Mouse (Mus musculus): ENCODE data around the gene Ctsl. TPM values are rescaled to one million over a fixed set of nuclear protein-coding genes. Genes with fewer than 3 reads are reported as not detected.

Ctsl gene
- polyA plus RNA-seq, 1 experiment from 2014 or later, result 159 TPM

- no peak overlapping the region for H3K4me3 ChIP-seq
- H3K27ac ChIP-seq (replicated peaks), result no peak overlapping the region
- H3K9me3 ChIP-seq (replicated peaks), result no peaks in the 10 kb centered on the region
- peaks cover 16% of the 10 kb centered on the region for H3K4me1 ChIP-seq
- WGBS, result 97% methylated on average over 5 of the region's 5 CpGs
- no peak for DNase-seq (ENCODE audit: low spot score)
- no peaks in the 10 kb centered on the region for H3K27me3 ChIP-seq (ENCODE audit: low read depth, poor library complexity, severe bottlenecking)
- H3K36me3 ChIP-seq, result peaks cover 63% of the 10 kb centered on the region
Observed at GRCm38 (mm10) chr13:64367615-64368014, 3.1 kb downstream of the Ctsl start.

GRCm38 (mm10) chr13:64365326-64365725 is 5.4 kb downstream of the Ctsl start:
- Histone ChIP-seq H3K27me3 (ENCODE audit: low read depth, poor library complexity, severe bottlenecking) (no peaks in the 10 kb centered on the region), H3K27ac (replicated peaks) (no peak overlapping the region), H3K9me3 (replicated peaks) (no peaks in the 10 kb centered on the region), H3K4me1 (peaks cover 16% of the 10 kb centered on the region), H3K4me3 (no peak overlapping the region), H3K36me3 (peaks cover 71% of the 10 kb centered on the region)
- no peak for DNase-seq (ENCODE audit: low spot score)

- Histone ChIP-seq H3K4me1 (peaks cover 11% of the 10 kb centered on the region), H3K27ac (replicated peaks) (no peak overlapping the region), H3K9me3 (replicated peaks) (no peaks in the 10 kb centered on the region), H3K36me3 (peaks cover 71% of the 10 kb centered on the region), H3K27me3 (ENCODE audit: low read depth, poor library complexity, severe bottlenecking) (no peaks in the 10 kb centered on the region), H3K4me3 (no peak overlapping the region)
- 77% methylated on average over 2 of the region's 2 CpGs for WGBS
- DNase-seq (ENCODE audit: low spot score), result peak; percentile 15
Observed at GRCm38 (mm10) chr13:64364258-64364657, 6.4 kb downstream of the Ctsl start.

DNA sequence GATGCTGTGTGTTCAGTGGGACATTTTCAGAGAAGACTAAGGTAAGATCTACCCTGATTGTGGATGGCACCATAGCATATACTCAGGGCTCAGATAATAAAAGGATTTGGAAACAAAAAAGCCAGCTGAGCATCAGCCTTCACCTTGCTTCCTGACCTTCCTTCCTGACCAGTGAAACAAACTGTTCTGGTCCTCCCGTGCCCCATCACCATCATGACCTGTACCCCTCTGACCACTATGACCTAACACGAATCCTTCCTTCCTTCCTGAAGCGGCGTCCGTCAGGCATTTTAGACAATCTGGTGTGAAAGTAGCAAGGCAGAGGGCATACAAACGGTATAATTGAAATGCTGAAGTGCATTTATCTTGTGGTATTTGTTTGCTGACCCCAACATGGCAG is 8.6 kb downstream of the Ctsl start:
- H3K4me1 ChIP-seq, result no peaks in the 10 kb centered on the region
- no peak overlapping the region for H3K27ac ChIP-seq (replicated peaks)
- no peaks in the 10 kb centered on the region for H3K27me3 ChIP-seq (ENCODE audit: low read depth, poor library complexity, severe bottlenecking)
- 88% methylated on average over 6 of the region's 6 CpGs for WGBS
- peaks cover 53% of the 10 kb centered on the region for H3K36me3 ChIP-seq
- no peak for DNase-seq (ENCODE audit: low spot score)
- no peak overlapping the region for H3K4me3 ChIP-seq
- H3K9me3 ChIP-seq (replicated peaks), result no peaks in the 10 kb centered on the region

DNA sequence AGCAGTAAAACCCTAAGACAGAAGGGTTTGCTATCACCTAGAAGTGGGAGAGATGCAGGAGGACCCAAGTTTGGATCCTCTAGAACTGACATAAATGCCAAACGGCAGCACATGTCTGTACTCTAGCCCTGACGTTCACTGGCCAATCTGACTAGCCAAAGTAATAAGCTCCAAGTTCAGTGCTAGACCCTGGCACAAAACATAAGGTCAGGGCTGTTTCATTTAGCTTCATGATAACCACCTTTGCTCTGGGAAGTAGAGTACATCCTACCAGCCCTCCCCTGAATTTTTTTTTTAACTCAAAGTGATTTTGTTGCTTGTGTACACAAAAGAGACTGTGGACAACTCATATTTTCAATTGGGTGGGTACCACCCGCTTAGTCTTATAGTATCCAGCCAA is 9.7 kb downstream of the Ctsl start:
- Histone ChIP-seq H3K27me3 (ENCODE audit: low read depth, poor library complexity, severe bottlenecking) (no peaks in the 10 kb centered on the region), H3K36me3 (peaks cover 42% of the 10 kb centered on the region), H3K27ac (replicated peaks) (no peak overlapping the region), H3K4me3 (no peak overlapping the region), H3K9me3 (replicated peaks) (no peaks in the 10 kb centered on the region), H3K4me1 (no peaks in the 10 kb centered on the region)
- DNase-seq (ENCODE audit: low spot score), result no peak
- 90% methylated on average over 3 of the region's 3 CpGs for WGBS

- H3K27ac ChIP-seq (replicated peaks), result no peak overlapping the region
Observed at GRCm38 (mm10) chr13:64359702-64360101, 11.0 kb downstream of the Ctsl start.

DNA sequence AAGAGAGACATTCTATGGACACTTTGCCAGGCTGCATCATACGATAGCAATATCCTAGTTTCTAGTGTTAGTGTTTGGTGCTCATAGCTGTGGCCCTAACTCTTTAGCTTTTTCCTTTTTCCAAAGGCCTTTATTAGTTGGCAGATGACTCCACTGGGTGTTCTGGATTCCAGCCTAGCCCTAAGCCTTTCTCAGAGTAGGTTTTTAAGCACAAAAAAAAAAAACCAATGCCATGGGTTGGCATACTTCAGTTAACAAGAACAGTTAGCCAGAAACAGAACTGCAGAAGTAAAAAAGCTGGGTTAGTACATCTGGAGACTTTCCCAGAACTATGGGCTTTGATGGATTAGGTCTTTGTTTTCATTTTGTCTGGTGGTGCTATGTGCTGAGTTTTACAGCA is 12.2 kb downstream of the Ctsl start:
- no peak overlapping the region for H3K27ac ChIP-seq (replicated peaks)
- 92% methylated on average over 1 of the region's 1 CpGs for WGBS
- no peaks in the 10 kb centered on the region for H3K9me3 ChIP-seq (replicated peaks)
- no peak for DNase-seq (ENCODE audit: low spot score)
- peaks cover 16% of the 10 kb centered on the region for H3K36me3 ChIP-seq
- H3K4me1 ChIP-seq, result 0 out of 2 replicates have a peak, but pooled peaks cover 3% of the 10 kb centered on the region
- H3K27me3 ChIP-seq (ENCODE audit: low read depth, poor library complexity, severe bottlenecking), result no peaks in the 10 kb centered on the region
- H3K4me3 ChIP-seq, result no peak overlapping the region

More at GRCm38 (mm10) chr13:64359702-64360101, 11.0 kb downstream of the Ctsl start:
- H3K4me3 ChIP-seq, result no peak overlapping the region
- no peaks in the 10 kb centered on the region for H3K9me3 ChIP-seq (replicated peaks)
- 0 out of 2 replicates have a peak, but pooled peaks cover 3% of the 10 kb centered on the region for H3K4me1 ChIP-seq
- no peaks in the 10 kb centered on the region for H3K27me3 ChIP-seq (ENCODE audit: low read depth, poor library complexity, severe bottlenecking)
- H3K36me3 ChIP-seq, result peaks cover 29% of the 10 kb centered on the region
- WGBS, result 85% methylated on average over 3 of the region's 3 CpGs
- no peak for DNase-seq (ENCODE audit: low spot score)

GRCm38 (mm10) chr13:64357389-64357788 is 13.3 kb downstream of the Ctsl start:
- Histone ChIP-seq H3K36me3 (peaks cover 5% of the 10 kb centered on the region), H3K27ac (replicated peaks) (no peak overlapping the region), H3K27me3 (ENCODE audit: low read depth, poor library complexity, severe bottlenecking) (no peaks in the 10 kb centered on the region), H3K9me3 (replicated peaks) (no peaks in the 10 kb centered on the region), H3K4me3 (no peak overlapping the region), H3K4me1 (0 out of 2 replicates have a peak, but pooled peaks cover 3% of the 10 kb centered on the region)
- no peak for DNase-seq (ENCODE audit: low spot score)
- WGBS, result 80% methylated on average over 5 of the region's 5 CpGs

DNA sequence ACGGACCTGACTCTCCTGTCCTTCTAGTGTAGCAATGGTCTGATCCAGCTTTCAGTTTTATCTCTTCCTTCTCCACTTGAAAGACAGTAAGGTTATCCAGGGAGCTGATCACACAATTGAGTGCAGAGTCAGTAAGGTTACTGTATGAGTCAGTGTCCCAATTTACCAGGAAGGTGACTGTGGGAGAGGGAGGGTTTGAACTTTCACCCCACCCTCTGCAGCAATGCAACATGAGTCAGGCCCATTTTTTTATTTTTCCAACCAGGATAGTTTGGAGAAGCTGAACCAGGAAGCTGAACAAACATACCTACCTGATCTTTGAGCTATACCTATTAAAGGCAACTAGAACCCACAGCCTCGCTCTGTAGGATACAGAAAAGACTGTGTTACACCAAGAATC is 21.2 kb downstream of the Ctsl start:
- DNase-seq (ENCODE audit: low spot score), result no peak
- no peak overlapping the region for H3K4me3 ChIP-seq
- WGBS, result 87% methylated on average over 2 of the region's 2 CpGs

GRCm38 (mm10) chr13:64344082-64344501 is 26.6 kb downstream of the Ctsl start:
- DNase-seq (ENCODE audit: low spot score), result peak; percentile 19
- Histone ChIP-seq H3K4me1 (peaks cover 7% of the 10 kb centered on the region; the same call in 1 of the 2 replicates), H3K27me3 (ENCODE audit: low read depth, poor library complexity, severe bottlenecking) (no peaks in the 10 kb centered on the region), H3K27ac (replicated peaks) (peak overlapping the region; percentile 73), H3K9me3 (replicated peaks) (no peaks in the 10 kb centered on the region), H3K4me3 (peak overlapping the region; percentile 62), H3K36me3 (no peaks in the 10 kb centered on the region)
- 1% methylated on average over 9 of the region's 9 CpGs for WGBS

More for the DNA sequence above, 21.2 kb downstream of the Ctsl start:
- Histone ChIP-seq H3K9me3 (replicated peaks) (no peaks in the 10 kb centered on the region), H3K36me3 (no peaks in the 10 kb centered on the region), H3K4me1 (no peaks in the 10 kb centered on the region), H3K27ac (replicated peaks) (no peak overlapping the region), H3K27me3 (ENCODE audit: low read depth, poor library complexity, severe bottlenecking) (no peaks in the 10 kb centered on the region)

DNA sequence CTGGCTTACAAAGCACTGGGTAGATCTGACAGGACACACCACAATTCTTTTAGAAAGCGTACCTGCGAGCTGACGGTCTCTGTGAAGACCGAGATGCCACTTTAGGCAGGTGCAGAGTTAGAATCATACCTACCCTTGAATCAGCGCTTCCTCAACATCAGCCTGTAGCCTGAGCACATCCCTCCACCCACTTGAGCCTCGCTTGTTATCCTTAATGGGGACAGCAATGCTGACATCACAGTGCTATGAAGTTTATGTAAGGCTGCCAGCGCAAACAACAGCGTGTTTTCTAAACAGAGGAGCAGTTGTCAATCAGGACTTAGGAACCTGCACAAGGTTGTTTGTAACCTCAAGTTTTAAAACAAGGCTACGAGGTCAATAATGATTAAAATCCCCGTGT is 27.1 kb downstream of the Ctsl start:
- H3K27ac ChIP-seq (replicated peaks), result peak overlapping the region; percentile 73; the same call in 1 of the 2 replicates

DNA sequence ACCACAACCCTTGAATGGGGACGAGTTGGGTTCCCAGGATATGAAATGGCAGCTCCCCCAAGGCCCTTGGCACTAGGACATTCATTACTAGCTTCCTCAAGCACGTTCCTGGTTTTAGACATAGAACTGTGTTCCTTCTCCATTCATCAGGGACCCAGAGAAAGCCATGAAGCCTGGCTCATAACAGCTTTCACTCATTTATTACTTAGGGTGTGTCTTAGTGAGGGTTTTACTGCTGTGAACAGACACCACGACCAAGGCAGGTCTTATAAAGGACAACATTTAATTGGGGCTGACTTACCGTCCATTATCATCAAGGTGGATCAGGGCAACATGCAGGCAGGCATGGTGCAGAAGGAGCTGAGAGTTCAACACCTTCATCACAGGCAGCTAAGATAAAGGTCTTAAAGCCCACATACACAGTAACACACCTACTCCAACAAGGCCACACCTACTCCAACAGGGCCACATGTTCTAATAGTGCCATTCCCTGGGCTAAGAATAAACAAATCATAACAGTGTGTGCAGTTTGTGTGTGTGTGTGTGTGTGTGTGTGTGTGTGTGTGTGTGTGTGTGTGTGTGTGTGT is 35.1 kb downstream of the Ctsl start:
- no peaks in the 10 kb centered on the region for H3K9me3 ChIP-seq (replicated peaks)
- H3K36me3 ChIP-seq, result no peaks in the 10 kb centered on the region
- no peak overlapping the region for H3K4me3 ChIP-seq
- DNase-seq (ENCODE audit: low spot score), result no peak
- H3K27me3 ChIP-seq (ENCODE audit: low read depth, poor library complexity, severe bottlenecking), result no peaks in the 10 kb centered on the region
- H3K27ac ChIP-seq (replicated peaks), result no peak overlapping the region
- no peaks in the 10 kb centered on the region for H3K4me1 ChIP-seq
- 75% methylated on average over 4 of the region's 4 CpGs for WGBS

More for the DNA sequence above, 27.1 kb downstream of the Ctsl start:
- 22% methylated on average over 10 of the region's 10 CpGs for WGBS
- no peaks in the 10 kb centered on the region for H3K36me3 ChIP-seq
- DNase-seq (ENCODE audit: low spot score), result no peak
- no peaks in the 10 kb centered on the region for H3K27me3 ChIP-seq (ENCODE audit: low read depth, poor library complexity, severe bottlenecking)
- H3K4me3 ChIP-seq, result peak overlapping the region; percentile 62
- H3K4me1 ChIP-seq, result peaks cover 7% of the 10 kb centered on the region; the same call in 1 of the 2 replicates
- H3K9me3 ChIP-seq (replicated peaks), result no peaks in the 10 kb centered on the region

GRCm38 (mm10) chr13:64333102-64333501 is 37.6 kb downstream of the Ctsl start:
- Histone ChIP-seq H3K9me3 (replicated peaks) (no peaks in the 10 kb centered on the region), H3K4me1 (no peaks in the 10 kb centered on the region)
- WGBS, result 85% methylated on average over 3 of the region's 3 CpGs

More at GRCm38 (mm10) chr13:64333102-64333501, 37.6 kb downstream of the Ctsl start:
- H3K27me3 ChIP-seq (ENCODE audit: low read depth, poor library complexity, severe bottlenecking), result no peaks in the 10 kb centered on the region
- no peaks in the 10 kb centered on the region for H3K36me3 ChIP-seq
- H3K4me3 ChIP-seq, result no peak overlapping the region
- H3K27ac ChIP-seq (replicated peaks), result no peak overlapping the region
- no peak for DNase-seq (ENCODE audit: low spot score)
